Mouse (Mus musculus): ENCODE results near the gene Agpat3. TPM values are rescaled to one million over a fixed set of nuclear protein-coding genes. Genes with fewer than 3 reads are reported as not detected.

Gene Agpat3
- polyA plus RNA-seq, 1 experiment from 2014 or later: 49.7 TPM

- Histone ChIP-seq H3K9me3 (ENCODE audit: control insufficient read depth, low read length) (no peaks in the 10 kb centered on the region), H3K9ac (ENCODE audit: low read length) (no peak overlapping the region), H3K27me3 (ENCODE audit: control insufficient read depth, insufficient read depth, low read length) (peaks cover 13% of the 10 kb centered on the region), H3K36me3 (ENCODE audit: control insufficient read depth, insufficient read depth, low read length) (no peaks in the 10 kb centered on the region), H3K4me2 (ENCODE audit: low read depth) (no peak overlapping the region), H3K27ac (ENCODE audit: low read depth, low read length) (no peak overlapping the region), H3K4me1 (ENCODE audit: control insufficient read depth, insufficient read depth, low read length) (no peaks in the 10 kb centered on the region), H3K4me3 (ENCODE audit: low read depth, low read length) (no peak overlapping the region)
- WGBS: 50% methylated on average over 20 of the region's 20 CpGs
- no peak for DNase-seq (ENCODE audit: low spot score)
- no peak for ATAC-seq (ENCODE audit: insufficient read depth, low FRiP score, low TSS enrichment)
Measured at GRCm38 (mm10) chr10:78388216-78388980, 36.1 kb upstream of the Agpat3 start.

- H3K9ac ChIP-seq (ENCODE audit: low read length): no peak overlapping the region
- DNase-seq (ENCODE audit: low spot score) (no peak), ATAC-seq (ENCODE audit: insufficient read depth, low FRiP score, low TSS enrichment) (no peak)
- no peaks in the 10 kb centered on the region; the same call in 1 of the 2 replicates for H3K27me3 ChIP-seq (ENCODE audit: control insufficient read depth, insufficient read depth, low read length)
- WGBS: 45% methylated on average over 5 of the region's 5 CpGs
- H3K9me3 ChIP-seq (ENCODE audit: control insufficient read depth, low read length): no peaks in the 10 kb centered on the region
- no peak overlapping the region for H3K4me2 ChIP-seq (ENCODE audit: low read depth)
- no peaks in the 10 kb centered on the region for H3K4me1 ChIP-seq (ENCODE audit: control insufficient read depth, insufficient read depth, low read length)
- no peaks in the 10 kb centered on the region for H3K36me3 ChIP-seq (ENCODE audit: control insufficient read depth, insufficient read depth, low read length)
- no peak overlapping the region for H3K4me3 ChIP-seq (ENCODE audit: low read depth, low read length)
- no peak overlapping the region for H3K27ac ChIP-seq (ENCODE audit: low read depth, low read length)
Measured at GRCm38 (mm10) chr10:78385520-78385919, 33.2 kb upstream of the Agpat3 start.

DNA sequence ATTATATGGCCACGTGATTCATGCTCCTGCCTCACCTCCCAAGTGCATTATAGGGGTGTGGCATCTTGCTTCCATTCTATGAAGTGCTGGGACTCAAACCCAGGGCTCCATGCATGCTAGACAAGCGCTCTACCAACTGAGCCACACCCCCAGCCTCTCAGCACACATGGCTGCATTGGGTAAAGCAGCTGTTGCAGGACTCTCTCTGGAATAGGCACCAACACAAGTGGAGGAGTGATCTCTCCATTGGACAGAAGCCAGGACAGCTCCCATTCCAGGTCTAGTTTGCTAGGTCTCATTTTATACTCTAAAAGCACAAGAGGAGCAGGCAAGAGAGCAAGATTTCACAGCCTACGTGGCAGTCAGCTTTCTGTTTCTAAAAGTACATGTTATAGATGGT, 31.3 kb upstream of the Agpat3 start:
- WGBS: 88% methylated on average over 3 of the region's 3 CpGs
- Histone ChIP-seq H3K4me3 (ENCODE audit: low read depth, low read length) (no peak overlapping the region), H3K4me2 (ENCODE audit: low read depth) (no peak overlapping the region), H3K27me3 (ENCODE audit: control insufficient read depth, insufficient read depth, low read length) (no peaks in the 10 kb centered on the region), H3K9ac (ENCODE audit: low read length) (no peak overlapping the region), H3K9me3 (ENCODE audit: control insufficient read depth, low read length) (no peaks in the 10 kb centered on the region), H3K4me1 (ENCODE audit: control insufficient read depth, insufficient read depth, low read length) (no peaks in the 10 kb centered on the region), H3K36me3 (ENCODE audit: control insufficient read depth, insufficient read depth, low read length) (no peaks in the 10 kb centered on the region), H3K27ac (ENCODE audit: low read depth, low read length) (no peak overlapping the region)
- DNase-seq (ENCODE audit: low spot score): no peak
- no peak for ATAC-seq (ENCODE audit: insufficient read depth, low FRiP score, low TSS enrichment)

- Histone ChIP-seq H3K27ac (ENCODE audit: low read depth, low read length) (no peak overlapping the region), H3K27me3 (ENCODE audit: control insufficient read depth, insufficient read depth, low read length) (no peaks in the 10 kb centered on the region), H3K9me3 (ENCODE audit: control insufficient read depth, low read length) (no peaks in the 10 kb centered on the region), H3K36me3 (ENCODE audit: control insufficient read depth, insufficient read depth, low read length) (no peaks in the 10 kb centered on the region), H3K4me1 (ENCODE audit: control insufficient read depth, insufficient read depth, low read length) (no peaks in the 10 kb centered on the region), H3K4me3 (ENCODE audit: low read depth, low read length) (no peak overlapping the region), H3K4me2 (ENCODE audit: low read depth) (no peak overlapping the region), H3K9ac (ENCODE audit: low read length) (no peak overlapping the region)
- DNase-seq (ENCODE audit: low spot score) (no peak), ATAC-seq (ENCODE audit: insufficient read depth, low FRiP score, low TSS enrichment) (no peak)
- WGBS: 95% methylated on average over 7 of the region's 7 CpGs
Measured at GRCm38 (mm10) chr10:78378516-78378915, 26.2 kb upstream of the Agpat3 start.

GRCm38 (mm10) chr10:78372681-78373668, 20.7 kb upstream of the Agpat3 start:
- no peaks in the 10 kb centered on the region for H3K36me3 ChIP-seq (ENCODE audit: control insufficient read depth, insufficient read depth, low read length)

GRCm38 (mm10) chr10:78371746-78372145, 19.5 kb upstream of the Agpat3 start:
- no peaks in the 10 kb centered on the region for H3K27me3 ChIP-seq (ENCODE audit: control insufficient read depth, insufficient read depth, low read length)
- H3K9ac ChIP-seq (ENCODE audit: low read length): no peak overlapping the region
- H3K4me2 ChIP-seq (ENCODE audit: low read depth): no peak overlapping the region
- H3K9me3 ChIP-seq (ENCODE audit: control insufficient read depth, low read length): no peaks in the 10 kb centered on the region
- WGBS: 86% methylated on average over 6 of the region's 6 CpGs
- DNase-seq (ENCODE audit: low spot score) (no peak), ATAC-seq (ENCODE audit: insufficient read depth, low FRiP score, low TSS enrichment) (no peak)
- no peaks in the 10 kb centered on the region for H3K4me1 ChIP-seq (ENCODE audit: control insufficient read depth, insufficient read depth, low read length)
- H3K27ac ChIP-seq (ENCODE audit: low read depth, low read length): no peak overlapping the region
- no peaks in the 10 kb centered on the region for H3K36me3 ChIP-seq (ENCODE audit: control insufficient read depth, insufficient read depth, low read length)
- H3K4me3 ChIP-seq (ENCODE audit: low read depth, low read length): no peak overlapping the region

More at GRCm38 (mm10) chr10:78372681-78373668, 20.7 kb upstream of the Agpat3 start:
- WGBS: 70% methylated on average over 27 of the region's 27 CpGs
- H3K4me3 ChIP-seq (ENCODE audit: low read depth, low read length): no peak overlapping the region
- H3K9ac ChIP-seq (ENCODE audit: low read length): no peak overlapping the region
- no peaks in the 10 kb centered on the region for H3K4me1 ChIP-seq (ENCODE audit: control insufficient read depth, insufficient read depth, low read length)
- ATAC-seq (ENCODE audit: insufficient read depth, low FRiP score, low TSS enrichment) (no peak), DNase-seq (ENCODE audit: low spot score) (no peak)
- H3K4me2 ChIP-seq (ENCODE audit: low read depth): no peak overlapping the region
- no peaks in the 10 kb centered on the region for H3K27me3 ChIP-seq (ENCODE audit: control insufficient read depth, insufficient read depth, low read length)
- no peaks in the 10 kb centered on the region for H3K9me3 ChIP-seq (ENCODE audit: control insufficient read depth, low read length)
- H3K27ac ChIP-seq (ENCODE audit: low read depth, low read length): no peak overlapping the region

- WGBS: 63% methylated on average over 4 of the region's 4 CpGs
- no peaks in the 10 kb centered on the region for H3K9me3 ChIP-seq (ENCODE audit: control insufficient read depth, low read length)
Measured at GRCm38 (mm10) chr10:78367586-78367985, 15.3 kb upstream of the Agpat3 start.

GRCm38 (mm10) chr10:78366851-78367312, 14.6 kb upstream of the Agpat3 start:
- 76% methylated on average over 9 of the region's 9 CpGs for WGBS
- Histone ChIP-seq H3K27ac (ENCODE audit: low read depth, low read length) (no peak overlapping the region), H3K9ac (ENCODE audit: low read length) (no peak overlapping the region), H3K9me3 (ENCODE audit: control insufficient read depth, low read length) (no peaks in the 10 kb centered on the region), H3K4me2 (ENCODE audit: low read depth) (no peak overlapping the region), H3K36me3 (ENCODE audit: control insufficient read depth, insufficient read depth, low read length) (no peaks in the 10 kb centered on the region), H3K27me3 (ENCODE audit: control insufficient read depth, insufficient read depth, low read length) (no peaks in the 10 kb centered on the region), H3K4me1 (ENCODE audit: control insufficient read depth, insufficient read depth, low read length) (no peaks in the 10 kb centered on the region), H3K4me3 (ENCODE audit: low read depth, low read length) (no peak overlapping the region)
- ATAC-seq (ENCODE audit: insufficient read depth, low FRiP score, low TSS enrichment) (no peak), DNase-seq (ENCODE audit: low spot score) (no peak)

More at GRCm38 (mm10) chr10:78367586-78367985, 15.3 kb upstream of the Agpat3 start:
- Histone ChIP-seq H3K27me3 (ENCODE audit: control insufficient read depth, insufficient read depth, low read length) (no peaks in the 10 kb centered on the region), H3K36me3 (ENCODE audit: control insufficient read depth, insufficient read depth, low read length) (no peaks in the 10 kb centered on the region), H3K4me1 (ENCODE audit: control insufficient read depth, insufficient read depth, low read length) (no peaks in the 10 kb centered on the region), H3K27ac (ENCODE audit: low read depth, low read length) (no peak overlapping the region), H3K4me3 (ENCODE audit: low read depth, low read length) (no peak overlapping the region), H3K9ac (ENCODE audit: low read length) (no peak overlapping the region), H3K4me2 (ENCODE audit: low read depth) (no peak overlapping the region)
- ATAC-seq (ENCODE audit: insufficient read depth, low FRiP score, low TSS enrichment): no peak
- no peak for DNase-seq (ENCODE audit: low spot score)
